9 mouse cellular contexts compared by ENCODE assay signal in the genomic region with DNA sequence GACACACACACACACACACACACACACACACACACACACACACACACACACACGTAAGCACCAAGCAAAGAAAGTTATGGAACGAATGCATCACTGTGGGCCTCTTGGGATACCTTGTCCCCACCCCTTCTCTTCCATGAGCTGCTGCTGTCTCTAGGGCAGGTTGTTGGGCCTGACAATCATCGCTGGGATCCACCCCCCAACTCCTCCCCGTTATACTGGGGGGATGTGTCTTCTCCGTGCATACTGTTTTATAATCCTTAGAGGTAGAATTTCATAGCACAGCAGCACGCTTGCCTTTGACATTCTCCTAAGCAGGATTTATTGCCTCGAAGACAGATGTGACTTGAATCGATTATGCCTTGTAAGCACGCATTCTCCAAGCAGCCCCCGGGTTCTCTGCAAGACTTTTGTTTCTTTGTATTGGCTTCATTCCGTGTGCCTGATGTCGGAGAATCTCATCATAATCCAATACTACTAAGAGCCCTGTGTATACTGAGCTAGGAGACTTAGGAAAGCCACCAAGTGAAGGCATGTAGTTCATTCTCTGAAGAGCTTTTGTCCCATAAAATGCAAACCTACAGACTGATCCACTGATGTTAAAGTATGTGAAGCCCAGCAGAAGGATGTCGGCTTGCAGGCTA.
A peak's percentile ranks its signal among the peaks of the same experiment; 100 is the strongest.
DNase-seq lines count a peak whose midpoint lies in the region; ATAC-seq lines count a peak whose summit lies in the region.
"Had no signal": no experiment of that assay in that cellular context is flagged by ENCODE, and none has a peak within 500 bp of the region (broad histone marks: within the 10 kb centered on the region; RNA-seq: fewer than 3 reads in every experiment).

No protein-coding gene starts in this region.

- no peak overlapping the region for H3K9ac ChIP-seq in forebrain, embryonic 13.5 days
- H3K9ac ChIP-seq in limb, embryonic 12.5 days (replicated peaks) = no peak overlapping the region
- 0 out of 2 replicates have a peak overlapping the region, but pooled peaks have one; percentile 3 for H3K9ac ChIP-seq in neural tube, embryonic 15.5 days (replicated peaks)
- H3K9ac ChIP-seq in liver, embryonic 11.5 days (ENCODE audit: low read depth, low read length) = no peak overlapping the region

- H3K27me3 ChIP-seq in forebrain, embryonic 13.5 days = no peaks in the 10 kb centered on the region
- no peaks in the 10 kb centered on the region for H3K27me3 ChIP-seq in limb, embryonic 12.5 days
- H3K27me3 ChIP-seq in neural tube, embryonic 15.5 days (replicated peaks) = no peaks in the 10 kb centered on the region
- H3K27me3 ChIP-seq in liver, embryonic 11.5 days (replicated peaks; ENCODE audit: control insufficient read depth, insufficient read depth, low read length) = no peaks in the 10 kb centered on the region

- peaks cover 47% of the 10 kb centered on the region for H3K4me1 ChIP-seq in forebrain, embryonic 13.5 days
- H3K4me1 ChIP-seq in limb, embryonic 12.5 days (replicated peaks) = peaks cover 25% of the 10 kb centered on the region
- H3K4me1 ChIP-seq in neural tube, embryonic 15.5 days = peaks cover 34% of the 10 kb centered on the region
- H3K4me1 ChIP-seq in liver, embryonic 11.5 days (replicated peaks; ENCODE audit: control insufficient read depth, insufficient read depth, low read length) = no peaks in the 10 kb centered on the region

- H3K27ac ChIP-seq in forebrain, embryonic 13.5 days = peak overlapping the region; percentile 36
- H3K27ac ChIP-seq in limb, embryonic 12.5 days = no peak overlapping the region
- peak overlapping the region; percentile 54 for H3K27ac ChIP-seq in neural tube, embryonic 15.5 days (replicated peaks)
- no peak overlapping the region for H3K27ac ChIP-seq in liver, embryonic 11.5 days (ENCODE audit: low read depth, low read length)

- H3K4me2 ChIP-seq in forebrain, embryonic 13.5 days = peak overlapping the region; percentile 47
- peak overlapping the region; percentile 38 for H3K4me2 ChIP-seq in limb, embryonic 12.5 days
- peak overlapping the region; percentile 43 for H3K4me2 ChIP-seq in neural tube, embryonic 15.5 days
- H3K4me2 ChIP-seq in liver, embryonic 11.5 days = no peak overlapping the region

- peak; percentile 81 for ATAC-seq in forebrain, embryonic 13.5 days
- ATAC-seq in limb, embryonic 12.5 days (ENCODE audit: insufficient number of reproducible peaks, insufficient read depth, low FRiP score, low TSS enrichment, low read depth) = peak; percentile 79
- peak; percentile 82 for ATAC-seq in neural tube, embryonic 15.5 days (ENCODE audit: low FRiP score)
- ATAC-seq in liver, embryonic 11.5 days (replicated peaks; ENCODE audit: low FRiP score) = no peak

- no peak overlapping the region for H3K4me3 ChIP-seq in forebrain, embryonic 13.5 days
- H3K4me3 ChIP-seq in limb, embryonic 12.5 days (replicated peaks) = no peak overlapping the region
- no peak overlapping the region for H3K4me3 ChIP-seq in neural tube, embryonic 15.5 days (replicated peaks)
- no peak overlapping the region for H3K4me3 ChIP-seq in liver, embryonic 11.5 days (ENCODE audit: low read depth, low read length)
- H3K4me3 ChIP-seq: erythroblast, embryonic 14.5 days had no signal

- WGBS in forebrain, embryonic 13.5 days = 16% methylated on average over 13 of the region's 13 CpGs
- 32% methylated on average over 13 of the region's 13 CpGs for WGBS in limb, embryonic 12.5 days
- WGBS in neural tube, embryonic 15.5 days = 19% methylated on average over 13 of the region's 13 CpGs
- 71% methylated on average over 12 of the region's 13 CpGs for WGBS in liver, embryonic 11.5 days

- DNase-seq in left cerebral cortex, postnatal 4 days = peak; percentile 6
- DNase-seq in left cerebral cortex, postnatal 36 days (ENCODE audit: low spot score in 2 of 2) = no peak
- no peak for DNase-seq in heart, postnatal 25 days (ENCODE audit: low spot score)
- DNase-seq in left cerebral cortex, adult 8-10 months (ENCODE audit: low spot score in 2 of 2) = no peak
- DNase-seq in liver, embryonic 11.5 days (ENCODE audit: low spot score) = no peak

- no peaks in the 10 kb centered on the region; the same call in 1 of the 2 replicates for H3K9me3 ChIP-seq in forebrain, embryonic 13.5 days (replicated peaks)
- H3K9me3 ChIP-seq in limb, embryonic 12.5 days = 0 out of 2 replicates have a peak, but pooled peaks cover 3% of the 10 kb centered on the region
- H3K9me3 ChIP-seq in neural tube, embryonic 15.5 days (replicated peaks) = no peaks in the 10 kb centered on the region
- no peaks in the 10 kb centered on the region for H3K9me3 ChIP-seq in liver, embryonic 11.5 days (ENCODE audit: control insufficient read depth, low read length)

- intact Hi-C loops in left cerebral cortex, postnatal 4 days (cut with DNase I) = no loop called here
- intact Hi-C loops in left cerebral cortex, postnatal 36 days (cut with DNase I) = no loop called here
- intact Hi-C loops in heart, postnatal 25 days (cut with DNase I) = no loop called here

- H3K36me3 ChIP-seq in forebrain, embryonic 13.5 days (ENCODE audit: poor library complexity, severe bottlenecking) = no peaks in the 10 kb centered on the region
- H3K36me3 ChIP-seq in limb, embryonic 12.5 days = no peaks in the 10 kb centered on the region
- no peaks in the 10 kb centered on the region for H3K36me3 ChIP-seq in neural tube, embryonic 15.5 days
- no peaks in the 10 kb centered on the region for H3K36me3 ChIP-seq in liver, embryonic 11.5 days (ENCODE audit: control insufficient read depth, insufficient read depth, low read length)

Comparison
In these comparisons a context has a peak if more than half of its experiments do, and no peak if none do; other contexts are left out.
1. H3K27ac ChIP-seq: peak in forebrain, embryonic 13.5 days (single experiment) and neural tube, embryonic 15.5 days (single experiment); none in limb, embryonic 12.5 days (single experiment) and liver, embryonic 11.5 days (single experiment).